Mouse (Mus musculus): ENCODE data around the gene Ghrh. TPM values are rescaled to one million over a fixed set of nuclear protein-coding genes. Genes with fewer than 3 reads are reported as not detected.

Ghrh gene
- total and polyA plus RNA-seq, 2 experiments from 2014 or later: not detected

- Histone ChIP-seq H3K4me1 (ENCODE audit: control insufficient read depth, insufficient read depth) (no peaks in the 10 kb centered on the region), H3K27ac (ENCODE audit: low read depth) (no peak overlapping the region), H3K4me3 (ENCODE audit: low read depth, low read length) (no peak overlapping the region), H3K27me3 (ENCODE audit: control insufficient read depth, insufficient read depth, low read length) (0 out of 2 replicates have a peak, but pooled peaks cover 7% of the 10 kb centered on the region), H3K4me2 (ENCODE audit: low read depth, low read length) (no peak overlapping the region), H3K9ac (replicated peaks; ENCODE audit: low read depth, low read length) (no peak overlapping the region), H3K36me3 (replicated peaks; ENCODE audit: control insufficient read depth, insufficient read depth, low read length) (no peaks in the 10 kb centered on the region), H3K9me3 (replicated peaks; ENCODE audit: control insufficient read depth, low read length) (no peaks in the 10 kb centered on the region)
- WGBS: 78% methylated on average over 7 of the region's 7 CpGs
- TF ChIP-seq EP300 (IDR thresholded peaks at IDR 0.05; ENCODE audit: low read depth) (no peak), CTCF (IDR thresholded peaks at IDR 0.05; ENCODE audit: low read depth) (no peak)
- ATAC-seq (ENCODE audit: insufficient read depth, low read depth): no peak
- DNase-seq (ENCODE audit: low spot score): no peak
Observed at GRCm38 (mm10) chr2:157339532-157339931, 7.8 kb downstream of the Ghrh start.

GRCm38 (mm10) chr2:157338663-157339062, 8.6 kb downstream of the Ghrh start:
- H3K4me2 ChIP-seq (ENCODE audit: low read depth, low read length): no peak overlapping the region
- no peaks in the 10 kb centered on the region for H3K9me3 ChIP-seq (replicated peaks; ENCODE audit: control insufficient read depth, low read length)
- 43% methylated on average over 5 of the region's 5 CpGs for whole genome bisulfite sequencing
- no peaks in the 10 kb centered on the region for H3K36me3 ChIP-seq (replicated peaks; ENCODE audit: control insufficient read depth, insufficient read depth, low read length)
- TF ChIP-seq EP300 (IDR thresholded peaks at IDR 0.05; ENCODE audit: low read depth) (no peak), CTCF (IDR thresholded peaks at IDR 0.05; ENCODE audit: low read depth) (peak; percentile 66)
- no peaks in the 10 kb centered on the region for H3K4me1 ChIP-seq (ENCODE audit: control insufficient read depth, insufficient read depth)
- H3K4me3 ChIP-seq (ENCODE audit: low read depth, low read length): no peak overlapping the region
- ATAC-seq (ENCODE audit: insufficient read depth, low read depth) (no peak), DNase-seq (ENCODE audit: low spot score) (peak; percentile 24)
- H3K9ac ChIP-seq (replicated peaks; ENCODE audit: low read depth, low read length): no peak overlapping the region
- 0 out of 2 replicates have a peak, but pooled peaks cover 7% of the 10 kb centered on the region for H3K27me3 ChIP-seq (ENCODE audit: control insufficient read depth, insufficient read depth, low read length)
- H3K27ac ChIP-seq (ENCODE audit: low read depth): no peak overlapping the region

GRCm38 (mm10) chr2:157332059-157332458, 15.2 kb downstream of the Ghrh start:
- Histone ChIP-seq H3K27ac (ENCODE audit: low read depth) (no peak overlapping the region), H3K4me3 (ENCODE audit: low read depth, low read length) (no peak overlapping the region), H3K4me2 (ENCODE audit: low read depth, low read length) (no peak overlapping the region), H3K4me1 (ENCODE audit: control insufficient read depth, insufficient read depth) (no peaks in the 10 kb centered on the region), H3K36me3 (replicated peaks; ENCODE audit: control insufficient read depth, insufficient read depth, low read length) (peaks cover 6% of the 10 kb centered on the region; the same call in 1 of the 2 replicates), H3K9ac (replicated peaks; ENCODE audit: low read depth, low read length) (no peak overlapping the region), H3K27me3 (ENCODE audit: control insufficient read depth, insufficient read depth, low read length) (no peaks in the 10 kb centered on the region), H3K9me3 (replicated peaks; ENCODE audit: control insufficient read depth, low read length) (no peaks in the 10 kb centered on the region)
- no peak for TF ChIP-seq EP300 (IDR thresholded peaks at IDR 0.05; ENCODE audit: low read depth)
- TF ChIP-seq CTCF (IDR thresholded peaks at IDR 0.05; ENCODE audit: low read depth): no peak
- 61% methylated on average over 5 of the region's 5 CpGs for WGBS
- ATAC-seq (ENCODE audit: insufficient read depth, low read depth) (no peak), DNase-seq (ENCODE audit: low spot score) (no peak)

- 37% methylated on average over 11 of the region's 11 CpGs for WGBS
- Histone ChIP-seq H3K4me3 (ENCODE audit: low read depth, low read length) (no peak overlapping the region), H3K9me3 (replicated peaks; ENCODE audit: control insufficient read depth, low read length) (no peaks in the 10 kb centered on the region), H3K27ac (ENCODE audit: low read depth) (no peak overlapping the region), H3K4me2 (ENCODE audit: low read depth, low read length) (no peak overlapping the region), H3K27me3 (ENCODE audit: control insufficient read depth, insufficient read depth, low read length) (no peaks in the 10 kb centered on the region), H3K4me1 (ENCODE audit: control insufficient read depth, insufficient read depth) (no peaks in the 10 kb centered on the region), H3K9ac (replicated peaks; ENCODE audit: low read depth, low read length) (no peak overlapping the region), H3K36me3 (replicated peaks; ENCODE audit: control insufficient read depth, insufficient read depth, low read length) (peaks cover 40% of the 10 kb centered on the region)
- TF ChIP-seq CTCF (IDR thresholded peaks at IDR 0.05; ENCODE audit: low read depth): no peak
- TF ChIP-seq EP300 (IDR thresholded peaks at IDR 0.05; ENCODE audit: low read depth): no peak
- DNase-seq (ENCODE audit: low spot score): peak; percentile 21
- no peak for ATAC-seq (ENCODE audit: insufficient read depth, low read depth)
Observed at GRCm38 (mm10) chr2:157328570-157328969, 18.7 kb downstream of the Ghrh start.

- no peak overlapping the region for H3K9ac ChIP-seq (replicated peaks; ENCODE audit: low read depth, low read length)
- no peaks in the 10 kb centered on the region for H3K27me3 ChIP-seq (ENCODE audit: control insufficient read depth, insufficient read depth, low read length)
- TF ChIP-seq EP300 (IDR thresholded peaks at IDR 0.05; ENCODE audit: low read depth) (no peak), CTCF (IDR thresholded peaks at IDR 0.05; ENCODE audit: low read depth) (no peak)
- no peaks in the 10 kb centered on the region for H3K9me3 ChIP-seq (replicated peaks; ENCODE audit: control insufficient read depth, low read length)
- 51% methylated on average over 5 of the region's 5 CpGs for WGBS
- H3K4me3 ChIP-seq (ENCODE audit: low read depth, low read length): no peak overlapping the region
- peaks cover 45% of the 10 kb centered on the region for H3K36me3 ChIP-seq (replicated peaks; ENCODE audit: control insufficient read depth, insufficient read depth, low read length)
- no peaks in the 10 kb centered on the region for H3K4me1 ChIP-seq (ENCODE audit: control insufficient read depth, insufficient read depth)
- ATAC-seq (ENCODE audit: insufficient read depth, low read depth) (no peak), DNase-seq (ENCODE audit: low spot score) (no peak)
- H3K4me2 ChIP-seq (ENCODE audit: low read depth, low read length): no peak overlapping the region
- H3K27ac ChIP-seq (ENCODE audit: low read depth): no peak overlapping the region
Observed at GRCm38 (mm10) chr2:157328106-157328505, 19.2 kb downstream of the Ghrh start.

- Histone ChIP-seq H3K4me2 (ENCODE audit: low read depth, low read length) (no peak overlapping the region), H3K4me1 (ENCODE audit: control insufficient read depth, insufficient read depth) (no peaks in the 10 kb centered on the region), H3K27me3 (ENCODE audit: control insufficient read depth, insufficient read depth, low read length) (no peaks in the 10 kb centered on the region), H3K27ac (ENCODE audit: low read depth) (no peak overlapping the region), H3K9me3 (replicated peaks; ENCODE audit: control insufficient read depth, low read length) (no peaks in the 10 kb centered on the region), H3K4me3 (ENCODE audit: low read depth, low read length) (no peak overlapping the region), H3K9ac (replicated peaks; ENCODE audit: low read depth, low read length) (no peak overlapping the region), H3K36me3 (replicated peaks; ENCODE audit: control insufficient read depth, insufficient read depth, low read length) (peaks cover 69% of the 10 kb centered on the region)
- TF ChIP-seq EP300 (IDR thresholded peaks at IDR 0.05; ENCODE audit: low read depth): no peak
- no peak for TF ChIP-seq CTCF (IDR thresholded peaks at IDR 0.05; ENCODE audit: low read depth)
- 67% methylated on average over 2 of the region's 2 CpGs for WGBS
- DNase-seq (ENCODE audit: low spot score) (no peak), ATAC-seq (ENCODE audit: insufficient read depth, low read depth) (no peak)
Observed at GRCm38 (mm10) chr2:157325238-157325637, 22.1 kb downstream of the Ghrh start.

All from heart, postnatal 0 days (tissue).